Comparison of ENCODE assay signal across 13 mouse cellular contexts in the genomic region with DNA sequence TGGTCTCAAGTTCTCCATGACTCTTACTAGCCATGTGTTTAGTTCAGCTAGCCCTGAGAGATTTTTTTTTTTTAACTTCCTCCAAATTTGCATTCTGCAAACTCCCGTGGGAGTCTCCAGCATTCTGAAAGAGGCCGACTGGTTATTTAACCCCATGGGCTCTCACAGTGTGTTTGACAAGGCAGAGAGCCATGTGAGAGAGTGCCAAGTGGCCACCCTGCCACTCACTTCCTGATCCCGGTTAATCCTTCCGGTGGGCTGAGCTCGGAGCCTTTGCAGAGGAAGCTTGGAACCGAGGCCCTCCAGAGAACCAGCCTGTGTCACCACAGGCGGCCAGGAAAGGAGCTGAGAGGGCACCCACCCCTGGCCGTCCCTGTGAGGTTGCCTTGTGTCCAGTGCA. TPM values are rescaled to one million over a fixed set of nuclear protein-coding genes. Genes with fewer than 3 reads are reported as not detected.
DNase-seq lines count a peak whose midpoint lies in the region; ATAC-seq and TF ChIP-seq lines count a peak whose summit lies in the region.
"Had no signal": no experiment of that assay in that cellular context is flagged by ENCODE, and none has a peak within 500 bp of the region (broad histone marks: within the 10 kb centered on the region; RNA-seq: fewer than 3 reads in every experiment).

No protein-coding gene starts in this region.

- H3K27ac ChIP-seq in kidney, embryonic 14.5 days (ENCODE audit: low read depth, low read length), result no peak overlapping the region
- no peak overlapping the region for H3K27ac ChIP-seq in CH12.LX (ENCODE audit: insufficient read depth, low read depth)
- H3K27ac ChIP-seq: kidney, embryonic 15.5 days; liver, embryonic 13.5 days had no signal

- no peak for TF ChIP-seq CTCF in CH12.LX (conservative IDR thresholded peaks at IDR 0.05 in 1 of 2, IDR thresholded peaks at IDR 0.05 in 1 of 2; ENCODE audit: low read depth in 2 of 2, low read length in 2 of 2)

- DNase-seq in kidney, postnatal 10 days, result no peak
- DNase-seq in 3134 (ENCODE audit: extremely low read depth, insufficient read length, low spot score) (peak; percentile 45), CH12.LX (ENCODE audit: extremely low read depth) (peak; percentile 40)
- DNase-seq in lung, postnatal 10 days, result peak; percentile 19
- DNase-seq in thymus, postnatal 36 days, result no peak
- no peak for DNase-seq in thymus, adult 18-20 months
- DNase-seq: adrenal gland, postnatal 36 days; cerebellum, adult 11 months; liver, embryonic 13.5 days had no signal

- dilution Hi-C loops in CH12.LX (cut with MboI; ENCODE audit: extremely low pct_ligation_motif_present, extremely low pct_unique_long_range_greater_than_20kb, low sequenced_read_pairs), result no loop called here

- WGBS in kidney, embryonic 14.5 days, result 38% methylated on average over 8 of the region's 8 CpGs

- no peaks in the 10 kb centered on the region for H3K79me2 ChIP-seq in CH12.LX (replicated peaks; ENCODE audit: control insufficient read depth, extremely low read depth, insufficient read depth, poor library complexity, severe bottlenecking)

- no peaks in the 10 kb centered on the region for H3K36me3 ChIP-seq in kidney, embryonic 14.5 days (ENCODE audit: control insufficient read depth, insufficient read depth, low read length)
- no peaks in the 10 kb centered on the region for H3K36me3 ChIP-seq in CH12.LX (replicated peaks in 1 of 2; ENCODE audit: control insufficient read depth in 1 of 2, insufficient read depth in 1 of 2, low read length in 1 of 2)
- H3K36me3 ChIP-seq: kidney, embryonic 15.5 days; liver, embryonic 13.5 days had no signal

- H3K9me3 ChIP-seq in kidney, embryonic 14.5 days (ENCODE audit: control insufficient read depth, low read length), result no peaks in the 10 kb centered on the region
- no peaks in the 10 kb centered on the region for H3K9me3 ChIP-seq in CH12.LX (replicated peaks; ENCODE audit: low read length)
- H3K9me3 ChIP-seq: kidney, embryonic 15.5 days; liver, embryonic 13.5 days had no signal

- in situ Hi-C loops in CH12.LX (cut with MboI; ENCODE audit: low pct_ligation_motif_present, low pct_unique_long_range_greater_than_20kb, low sequenced_read_pairs), result no loop called here

- ATAC-seq in kidney, embryonic 14.5 days (ENCODE audit: low FRiP score, low TSS enrichment), result no peak

- no peak for TF ChIP-seq RAD21 in CH12.LX (IDR thresholded peaks at IDR 0.05; ENCODE audit: low read depth, low read length)

- no peak overlapping the region for H3K4me3 ChIP-seq in kidney, embryonic 14.5 days (ENCODE audit: low read length)
- H3K4me3 ChIP-seq in CH12.LX (replicated peaks in 1 of 3; ENCODE audit: low read depth in 2 of 3, low read length in 2 of 3, poor library complexity in 1 of 3), result no peak overlapping the region
- H3K4me3 ChIP-seq: kidney, embryonic 15.5 days; liver, embryonic 13.5 days had no signal

- H3K9ac ChIP-seq in kidney, embryonic 14.5 days (ENCODE audit: low read depth, low read length), result 0 out of 2 replicates have a peak overlapping the region, but pooled peaks have one; percentile 18
- no peak overlapping the region for H3K9ac ChIP-seq in CH12.LX (ENCODE audit: insufficient read depth, low read depth)
- H3K9ac ChIP-seq: kidney, embryonic 15.5 days; liver, embryonic 13.5 days had no signal

- TF ChIP-seq POLR2A in CH12.LX (IDR thresholded peaks at IDR 0.05; ENCODE audit: low read depth, low read length), result no peak

- no peak overlapping the region for H3K4me2 ChIP-seq in kidney, embryonic 14.5 days (replicated peaks; ENCODE audit: low read depth, low read length)
- H3K4me2 ChIP-seq in CH12.LX (ENCODE audit: insufficient read depth, low read depth, poor library complexity, severe bottlenecking), result 0 out of 2 replicates have a peak overlapping the region, but pooled peaks have one; percentile 25
- H3K4me2 ChIP-seq: kidney, embryonic 15.5 days; liver, embryonic 13.5 days had no signal

- TF ChIP-seq EP300 in CH12.LX (IDR thresholded peaks at IDR 0.05; ENCODE audit: low read length), result no peak

- no peaks in the 10 kb centered on the region; the same call in 1 of the 2 replicates for H3K27me3 ChIP-seq in kidney, embryonic 14.5 days (ENCODE audit: control insufficient read depth, insufficient read depth, low read length)
- peaks cover 83% of the 10 kb centered on the region for H3K27me3 ChIP-seq in CH12.LX (replicated peaks)

- no peaks in the 10 kb centered on the region for H3K4me1 ChIP-seq in kidney, embryonic 14.5 days (ENCODE audit: control insufficient read depth, insufficient read depth, low read length)
- H3K4me1 ChIP-seq in CH12.LX (ENCODE audit: control insufficient read depth in 1 of 2, insufficient read depth in 2 of 2), result peaks cover 0 to 10% of the 10 kb centered on the region in 2 experiments; a peak in 1 of 4 replicates
- H3K4me1 ChIP-seq: liver, embryonic 13.5 days had no signal

TF ChIP-seq in CH12.LX, 34 proteins besides CTCF, POLR2A, EP300 and RAD21:
- TF ChIP-seq HCFC1 (IDR thresholded peaks at IDR 0.05; ENCODE audit: low read depth, low read length) (no peak), USF1 (IDR thresholded peaks at IDR 0.05; ENCODE audit: low read depth, low read length) (no peak), MEF2A (IDR thresholded peaks at IDR 0.05; ENCODE audit: borderline replicate concordance, low read depth, low read length) (no peak), MYC (IDR thresholded peaks at IDR 0.05; ENCODE audit: low read depth, low read length) (0 out of 2 replicates have a peak, but pooled peaks have one; percentile 38), ZNF384 (IDR thresholded peaks at IDR 0.05; ENCODE audit: low read depth, low read length) (peak; percentile 77), ZMIZ1 (IDR thresholded peaks at IDR 0.05; ENCODE audit: low read depth, low read length) (no peak)

RNA-seq across cellular contexts. Expression of a gene that starts 11.1 kb away (rescaled TPM):
- 0.12 TPM in 1 of 2 replicates, not detected in the other for polyA plus RNA-seq in kidney, embryonic 14.5 days (2014; fragmentation: Nextera tagmentation; extraction: Ambion mirVana)
- 0.04 TPM in 1 of 2 replicates, not detected in the other for total RNA-seq in CH12.LX (2012; rRNA removed)
- total RNA-seq in CH12.LX (2014; rRNA removed), result not detected in 2 replicates
- polyA plus RNA-seq in CH12.LX (2012; ENCODE audit: insufficient read length, low read depth), result not detected in 2 replicates
- total RNA-seq: adrenal gland, postnatal 36 days; hematopoietic stem cell, adult 5-6 weeks had no signal
- polyA plus RNA-seq: stomach, embryonic 16.5 days had no signal

Comparison
In these comparisons a context has a peak if more than half of its experiments do, and no peak if none do; other contexts are left out.
1. DNase-seq: peak in 3134 (single experiment), CH12.LX (single experiment) and lung, postnatal 10 days (single experiment); none in kidney, postnatal 10 days (single experiment), thymus, postnatal 36 days (0 of 2) and thymus, adult 18-20 months (0 of 2).